Mouse (Mus musculus) megakaryocyte-erythroid progenitor cell, adult 5-6 weeks (primary cell): Measurements from ENCODE around the gene Nuak2. TPM values are rescaled to one million over a fixed set of nuclear protein-coding genes. Genes with fewer than 3 reads are reported as not detected.
"Not testable (repeated sequence)": the region's sequence is repeated elsewhere in the genome, so short reads cannot be mapped to it uniquely, and the experiment has no call there.

Experiments
- ATAC-seq: replicated peaks from 2 replicates; pipeline ENCODE4 v1.8.0; 2016; ENCODE audit warnings: mild to moderate bottlenecking, inconsistent platforms; ENCODE audit not compliant: severe bottlenecking, poor library complexity, low FRiP score, low TSS enrichment
- total RNA-seq, 2 experiments: library from RNA; stranded (forward) in 1 of 2; stranded (reverse) in 1 of 2; fragments of 200-1000, 215-1000 nt in 1 of 2; fragments of >200 nt in 1 of 2; fragmentation: Nextera tagmentation in 1 of 2; gene quantifications; 2 replicates each; pipeline ENCODE4 v1.2.3; 2014 to 2017

Nuak2 gene
- total RNA-seq, 2 experiments from 2014 or later: 0.70 to 4.9 TPM

GRCm38 (mm10) chr1:132346134-132346851 lies 30.4 kb downstream of the Nuak2 start:
- no peak for ATAC-seq

- no peak for ATAC-seq
These were observed 31.0 kb downstream of the Nuak2 start for GRCm38 (mm10) chr1:132346951-132347350.

- ATAC-seq: no peak
These were observed 32.5 kb downstream of the Nuak2 start for GRCm38 (mm10) chr1:132348401-132348800.

GRCm38 (mm10) chr1:132349049-132349448 lies 33.1 kb downstream of the Nuak2 start:
- not testable (repeated sequence) for ATAC-seq

- not testable (repeated sequence) for ATAC-seq
These were observed 33.7 kb downstream of the Nuak2 start for GRCm38 (mm10) chr1:132349601-132350000.

- ATAC-seq: no peak
These were observed 35.1 kb downstream of the Nuak2 start for GRCm38 (mm10) chr1:132351058-132351457.

GRCm38 (mm10) chr1:132353389-132353788 lies 37.5 kb downstream of the Nuak2 start:
- ATAC-seq: no peak

GRCm38 (mm10) chr1:132354234-132354633 lies 38.3 kb downstream of the Nuak2 start:
- ATAC-seq: no peak

- no peak for ATAC-seq
These were observed 39.3 kb downstream of the Nuak2 start for GRCm38 (mm10) chr1:132355162-132355601.

GRCm38 (mm10) chr1:132355841-132356242 lies 39.9 kb downstream of the Nuak2 start:
- peak; percentile 81 for ATAC-seq

GRCm38 (mm10) chr1:132356841-132357240 lies 40.9 kb downstream of the Nuak2 start:
- no peak for ATAC-seq

GRCm38 (mm10) chr1:132361959-132362358 lies 46.0 kb downstream of the Nuak2 start:
- no peak for ATAC-seq

- ATAC-seq: no peak
These were observed 48.5 kb downstream of the Nuak2 start for GRCm38 (mm10) chr1:132364388-132364787.

- no peak for ATAC-seq
These were observed 49.1 kb downstream of the Nuak2 start for GRCm38 (mm10) chr1:132364896-132365557.

- no peak for ATAC-seq
These were observed 49.7 kb downstream of the Nuak2 start for GRCm38 (mm10) chr1:132365645-132366044.

- no peak for ATAC-seq
These were observed 50.3 kb downstream of the Nuak2 start for GRCm38 (mm10) chr1:132366235-132366634.

- ATAC-seq: no peak
These were observed 51.0 kb downstream of the Nuak2 start for GRCm38 (mm10) chr1:132366937-132367336.

GRCm38 (mm10) chr1:132367692-132368506 lies 52.0 kb downstream of the Nuak2 start:
- ATAC-seq: peak; percentile 97

- ATAC-seq: no peak
These were observed 54.8 kb downstream of the Nuak2 start for GRCm38 (mm10) chr1:132370681-132371173.
